Comparison of ENCODE assay signal across 15 mouse cellular contexts in the genomic region with DNA sequence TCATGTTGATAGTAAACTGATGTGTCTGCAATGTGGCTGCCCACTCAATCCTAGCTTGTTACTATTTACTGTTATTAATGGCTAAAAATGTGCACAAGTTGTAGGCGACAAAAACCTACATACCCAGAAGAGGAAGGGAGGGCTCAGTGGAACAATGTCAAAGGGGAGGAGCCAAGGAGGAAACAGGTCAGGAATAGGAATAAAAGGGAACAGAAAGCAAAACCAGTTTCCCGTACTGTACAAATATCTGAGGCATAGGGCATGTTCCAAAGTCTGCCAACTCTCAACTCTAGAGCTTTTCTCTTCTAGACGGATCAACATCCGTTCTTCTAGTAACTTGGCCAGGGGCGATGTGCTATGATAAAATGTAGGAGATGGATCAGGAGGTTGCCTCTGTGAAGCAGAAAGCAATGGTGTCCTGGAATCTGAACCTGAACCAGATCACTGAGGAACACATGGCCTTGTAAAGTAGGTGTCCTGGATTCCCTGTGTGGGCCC. TPM values are rescaled to one million over a fixed set of nuclear protein-coding genes. Genes with fewer than 3 reads are reported as not detected.
A peak's percentile ranks its signal among the peaks of the same experiment; 100 is the strongest.
DNase-seq lines count a peak whose midpoint lies in the region; ATAC-seq lines count a peak whose summit lies in the region.
"Had no signal": no experiment of that assay in that cellular context is flagged by ENCODE, and none has a peak within 500 bp of the region (broad histone marks: within the 10 kb centered on the region; RNA-seq: fewer than 3 reads in every experiment).

No protein-coding gene starts in this region.

- DNase-seq in kidney, adult 9 months: peak; percentile 27
- DNase-seq in 416B (ENCODE audit: low read depth): peak; percentile 20
- DNase-seq: adrenal gland, postnatal 10 days; cerebellum, adult 9-11 months; layer of hippocampus, adult 9-11 months; thymus, postnatal 36 days had no signal

- H3K9me3 ChIP-seq in kidney, embryonic 16.5 days (ENCODE audit: low read length): no peaks in the 10 kb centered on the region
- no peaks in the 10 kb centered on the region for H3K9me3 ChIP-seq in hindbrain, embryonic 16.5 days (ENCODE audit: control insufficient read depth, low read length)
- H3K9me3 ChIP-seq in intestine, embryonic 15.5 days: no peaks in the 10 kb centered on the region
- H3K9me3 ChIP-seq: forebrain, embryonic 13.5 days; limb, embryonic 15.5 days; neural tube, embryonic 12.5 days; stomach, embryonic 15.5 days had no signal

- 77% methylated on average over 5 of the region's 5 CpGs for WGBS in kidney, embryonic 16.5 days
- WGBS in hindbrain, embryonic 16.5 days: 89% methylated on average over 5 of the region's 5 CpGs
- WGBS in intestine, embryonic 15.5 days: 84% methylated on average over 5 of the region's 5 CpGs

- no peak overlapping the region for H3K4me2 ChIP-seq in kidney, embryonic 16.5 days (replicated peaks; ENCODE audit: low read depth, low read length)
- no peak overlapping the region for H3K4me2 ChIP-seq in hindbrain, embryonic 16.5 days (ENCODE audit: low read length)
- H3K4me2 ChIP-seq in intestine, embryonic 15.5 days (replicated peaks): no peak overlapping the region
- H3K4me2 ChIP-seq: forebrain, embryonic 13.5 days; limb, embryonic 15.5 days; neural tube, embryonic 12.5 days; stomach, embryonic 15.5 days had no signal

- no peaks in the 10 kb centered on the region for H3K27me3 ChIP-seq in kidney, embryonic 16.5 days (ENCODE audit: insufficient read depth, low read length)
- H3K27me3 ChIP-seq in hindbrain, embryonic 16.5 days (replicated peaks; ENCODE audit: control insufficient read depth, insufficient read depth, low read length): no peaks in the 10 kb centered on the region
- no peaks in the 10 kb centered on the region for H3K27me3 ChIP-seq in intestine, embryonic 15.5 days (replicated peaks)
- H3K27me3 ChIP-seq: forebrain, embryonic 13.5 days; limb, embryonic 15.5 days; neural tube, embryonic 12.5 days; stomach, embryonic 15.5 days had no signal

- ATAC-seq in kidney, embryonic 16.5 days (ENCODE audit: low FRiP score, low TSS enrichment): no peak
- peak; percentile 88 for ATAC-seq in megakaryocyte progenitor cell, adult 5-6 weeks (replicated peaks; ENCODE audit: poor library complexity)
- ATAC-seq in hindbrain, embryonic 16.5 days: no peak
- no peak for ATAC-seq in intestine, embryonic 15.5 days
- ATAC-seq: forebrain, embryonic 13.5 days had no signal

- H3K9ac ChIP-seq in kidney, embryonic 16.5 days (replicated peaks; ENCODE audit: low read length): no peak overlapping the region
- H3K9ac ChIP-seq in hindbrain, embryonic 16.5 days (ENCODE audit: low read depth, low read length): no peak overlapping the region
- no peak overlapping the region for H3K9ac ChIP-seq in intestine, embryonic 15.5 days
- H3K9ac ChIP-seq: forebrain, embryonic 13.5 days; limb, embryonic 15.5 days; neural tube, embryonic 12.5 days; stomach, embryonic 15.5 days had no signal

- H3K4me3 ChIP-seq in kidney, embryonic 16.5 days (ENCODE audit: low read length): no peak overlapping the region
- H3K4me3 ChIP-seq in brown adipose tissue, adult 24 weeks (ENCODE audit: insufficient read depth, low read depth, low read length): peak overlapping the region; percentile 21; the same call in 1 of the 2 replicates
- H3K4me3 ChIP-seq in hindbrain, embryonic 16.5 days (ENCODE audit: low read length): no peak overlapping the region
- H3K4me3 ChIP-seq in intestine, embryonic 15.5 days (replicated peaks): no peak overlapping the region
- H3K4me3 ChIP-seq: forebrain, embryonic 13.5 days; limb, embryonic 15.5 days; neural tube, embryonic 12.5 days; stomach, embryonic 15.5 days had no signal

- H3K36me3 ChIP-seq in kidney, embryonic 16.5 days (ENCODE audit: insufficient read depth, low read length): no peaks in the 10 kb centered on the region
- no peaks in the 10 kb centered on the region for H3K36me3 ChIP-seq in hindbrain, embryonic 16.5 days (ENCODE audit: control insufficient read depth, insufficient read depth, low read length)
- H3K36me3 ChIP-seq in intestine, embryonic 15.5 days: no peaks in the 10 kb centered on the region
- H3K36me3 ChIP-seq: limb, embryonic 15.5 days; neural tube, embryonic 12.5 days; stomach, embryonic 15.5 days had no signal

- H3K4me1 ChIP-seq in kidney, embryonic 16.5 days (ENCODE audit: insufficient read depth, low read length): no peaks in the 10 kb centered on the region
- H3K4me1 ChIP-seq in brown adipose tissue, adult 24 weeks (ENCODE audit: control insufficient read depth, insufficient read depth, insufficient read length, low read length): peaks cover 9% of the 10 kb centered on the region
- H3K4me1 ChIP-seq in hindbrain, embryonic 16.5 days (ENCODE audit: control insufficient read depth, insufficient read depth, low read depth, low read length): peaks cover 4% of the 10 kb centered on the region; the same call in 1 of the 2 replicates
- H3K4me1 ChIP-seq in intestine, embryonic 15.5 days (replicated peaks): no peaks in the 10 kb centered on the region
- H3K4me1 ChIP-seq: forebrain, embryonic 13.5 days; stomach, embryonic 15.5 days had no signal

- no peak overlapping the region for H3K27ac ChIP-seq in kidney, embryonic 16.5 days (ENCODE audit: low read length)
- H3K27ac ChIP-seq in brown adipose tissue, adult 24 weeks (replicated peaks; ENCODE audit: low read depth, low read length): peak overlapping the region; percentile 63
- no peak overlapping the region for H3K27ac ChIP-seq in hindbrain, embryonic 16.5 days (ENCODE audit: low read depth, low read length)
- no peak overlapping the region for H3K27ac ChIP-seq in intestine, embryonic 15.5 days
- H3K27ac ChIP-seq: forebrain, embryonic 13.5 days; limb, embryonic 15.5 days; neural tube, embryonic 12.5 days; stomach, embryonic 15.5 days had no signal

RNA-seq across cellular contexts. Expression of gene Kctd12, which starts 59.9 kb away (rescaled TPM):
- polyA plus RNA-seq in kidney, embryonic 16.5 days (2015; fragmentation: Nextera tagmentation; extraction: Ambion mirVana): 8.9 and 9.0 TPM in 2 replicates
- polyA plus RNA-seq in brown adipose tissue, adult 24 weeks (2012; ENCODE audit: insufficient read depth, insufficient read length, missing spikeins): 22.4 and 27.7 TPM in 2 replicates
- total RNA-seq in megakaryocyte progenitor cell, adult 5-6 weeks (2015): 89.3 and 112 TPM in 2 replicates
- total RNA-seq in megakaryocyte progenitor cell, adult 5-6 weeks (2017): 63.1 and 66.4 TPM in 2 replicates
- 13.0 and 14.6 TPM in 2 replicates for polyA plus RNA-seq in hindbrain, embryonic 16.5 days (2015; fragmentation: Nextera tagmentation; extraction: Ambion mirVana)
- 10.2 and 11.9 TPM in 2 replicates for polyA plus RNA-seq in intestine, embryonic 15.5 days (2015; fragmentation: Nextera tagmentation; extraction: Ambion mirVana)
